In the genomic region with DNA sequence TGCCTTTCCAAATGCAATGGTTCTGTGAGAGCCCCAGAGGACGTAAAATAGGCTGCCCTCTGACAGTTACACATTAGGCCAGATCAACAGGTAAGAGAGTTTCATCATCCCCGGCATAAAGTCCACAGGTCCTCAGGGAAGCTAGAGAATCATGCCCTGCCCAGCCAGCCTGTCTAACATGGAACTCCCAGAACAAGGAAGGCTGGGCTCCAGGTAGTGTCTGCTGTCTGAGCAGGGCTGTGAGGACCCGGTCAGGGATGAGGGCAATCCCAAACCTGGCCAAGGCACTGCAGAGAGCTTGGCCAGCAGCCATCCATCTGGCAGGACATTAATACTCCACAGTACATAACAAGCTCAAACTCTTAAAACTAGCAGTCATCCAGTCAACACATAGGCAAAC, we compare ENCODE assay signal across 20 mouse cellular contexts. TPM values are rescaled to one million over a fixed set of nuclear protein-coding genes. Genes with fewer than 3 reads are reported as not detected.
A peak's percentile ranks its signal among the peaks of the same experiment; 100 is the strongest.
DNase-seq lines count a peak whose midpoint lies in the region; ATAC-seq and TF ChIP-seq lines count a peak whose summit lies in the region.
"Had no signal": no experiment of that assay in that cellular context is flagged by ENCODE, and none has a peak within 500 bp of the region (broad histone marks: within the 10 kb centered on the region; RNA-seq: fewer than 3 reads in every experiment).

No protein-coding gene starts in this region.

- TF ChIP-seq POLR2A in liver, adult 2 months (IDR thresholded peaks at IDR 0.05; ENCODE audit: extremely low read depth, insufficient read depth, low read length): no peak

- no peak overlapping the region for H3K4me2 ChIP-seq in heart, embryonic 13.5 days
- no peak overlapping the region for H3K4me2 ChIP-seq in intestine, embryonic 16.5 days (ENCODE audit: low read depth, low read length)
- no peak overlapping the region for H3K4me2 ChIP-seq in liver, postnatal 0 days (ENCODE audit: low read depth, low read length)
- H3K4me2 ChIP-seq: limb, embryonic 12.5 days; neural tube, embryonic 15.5 days had no signal

- no peak for TF ChIP-seq CTCF in liver, adult 2 months (IDR thresholded peaks at IDR 0.05; ENCODE audit: low read depth, low read length)
- no peak for TF ChIP-seq CTCF in liver, postnatal 0 days (IDR thresholded peaks at IDR 0.05; ENCODE audit: low read depth)

- H3K9me3 ChIP-seq in heart, embryonic 13.5 days: no peaks in the 10 kb centered on the region
- H3K9me3 ChIP-seq in intestine, embryonic 16.5 days (ENCODE audit: control insufficient read depth, low read length): no peaks in the 10 kb centered on the region
- H3K9me3 ChIP-seq in liver, postnatal 0 days (ENCODE audit: low read length): no peaks in the 10 kb centered on the region
- H3K9me3 ChIP-seq: limb, embryonic 12.5 days; neural tube, embryonic 15.5 days had no signal

- peak overlapping the region; percentile 30; the same call in 1 of the 2 replicates for H3K9ac ChIP-seq in heart, embryonic 13.5 days
- no peak overlapping the region for H3K9ac ChIP-seq in liver, adult 2 months (ENCODE audit: low read depth, low read length)
- no peak overlapping the region for H3K9ac ChIP-seq in intestine, embryonic 16.5 days (ENCODE audit: low read depth, low read length)
- no peak overlapping the region for H3K9ac ChIP-seq in liver, postnatal 0 days (replicated peaks)
- H3K9ac ChIP-seq: forebrain, postnatal 0 days; limb, embryonic 12.5 days; neural tube, embryonic 15.5 days had no signal

- 74% methylated on average over 3 of the region's 3 CpGs for WGBS in heart, embryonic 13.5 days
- 21% methylated on average over 3 of the region's 3 CpGs for WGBS in liver, adult 2 months
- 53% methylated on average over 3 of the region's 3 CpGs for WGBS in intestine, embryonic 16.5 days
- 56% methylated on average over 3 of the region's 3 CpGs for WGBS in liver, postnatal 0 days (ENCODE audit: insufficient replicate concordance)

- DNase-seq in heart, adult 9 months (ENCODE audit: low spot score in 2 of 2): no peak
- peak; percentile 99 for DNase-seq in liver, adult 2 months (ENCODE audit: extremely low read depth, low read depth, low spot score)
- no peak for DNase-seq in liver
- no peak for DNase-seq in liver, postnatal 0 days
- no peak for DNase-seq in layer of hippocampus, postnatal 36 days
- DNase-seq: embryo, embryonic 11 days; forebrain, postnatal 0 days; gastrocnemius, postnatal 25 days; lung, postnatal 10 days; thymus, postnatal 36 days had no signal

- TF ChIP-seq EP300 in liver, postnatal 0 days (IDR thresholded peaks at IDR 0.05; ENCODE audit: low read depth): no peak

- peaks cover 29% of the 10 kb centered on the region for H3K79me2 ChIP-seq in liver, adult 2 months (ENCODE audit: control insufficient read depth, insufficient read depth, low read length)

- H3K36me3 ChIP-seq in heart, embryonic 13.5 days: peaks cover 52% of the 10 kb centered on the region
- no peaks in the 10 kb centered on the region for H3K36me3 ChIP-seq in liver, adult 2 months (ENCODE audit: control insufficient read depth, insufficient read depth, low read length)
- H3K36me3 ChIP-seq in intestine, embryonic 16.5 days (ENCODE audit: control insufficient read depth, insufficient read depth, low read length): no peaks in the 10 kb centered on the region
- no peaks in the 10 kb centered on the region for H3K36me3 ChIP-seq in liver, postnatal 0 days (replicated peaks; ENCODE audit: insufficient read depth, low read length)

- no peaks in the 10 kb centered on the region for H3K27me3 ChIP-seq in heart, embryonic 13.5 days (replicated peaks)
- no peaks in the 10 kb centered on the region for H3K27me3 ChIP-seq in liver, adult 2 months (ENCODE audit: control insufficient read depth, insufficient read depth, low read length)
- H3K27me3 ChIP-seq in intestine, embryonic 16.5 days (replicated peaks; ENCODE audit: control insufficient read depth, insufficient read depth, low read length): no peaks in the 10 kb centered on the region
- no peaks in the 10 kb centered on the region for H3K27me3 ChIP-seq in liver, postnatal 0 days (ENCODE audit: insufficient read depth, low read length)
- H3K27me3 ChIP-seq: limb, embryonic 12.5 days; neural tube, embryonic 15.5 days had no signal

- H3K27ac ChIP-seq in heart, embryonic 13.5 days (replicated peaks): no peak overlapping the region
- peak overlapping the region; percentile 61 for H3K27ac ChIP-seq in liver, adult 2 months (replicated peaks; ENCODE audit: insufficient read depth, low read depth, low read length)
- H3K27ac ChIP-seq in intestine, embryonic 16.5 days (ENCODE audit: low read length): peak overlapping the region; percentile 64
- H3K27ac ChIP-seq in liver, postnatal 0 days (ENCODE audit: low read depth): peak overlapping the region; percentile 62
- H3K27ac ChIP-seq: limb, embryonic 12.5 days; neural tube, embryonic 15.5 days; stomach, postnatal 0 days had no signal

- no peak overlapping the region for H3K4me3 ChIP-seq in heart, embryonic 13.5 days
- H3K4me3 ChIP-seq in liver, adult 2 months (ENCODE audit: insufficient read depth, low read depth, low read length): no peak overlapping the region
- no peak overlapping the region for H3K4me3 ChIP-seq in intestine, embryonic 16.5 days (ENCODE audit: low read length)
- H3K4me3 ChIP-seq in liver, postnatal 0 days (ENCODE audit: low read depth, low read length): no peak overlapping the region
- H3K4me3 ChIP-seq: erythroblast, embryonic 14.5 days; limb, embryonic 12.5 days; neural tube, embryonic 15.5 days had no signal

- no peak for ATAC-seq in heart, embryonic 13.5 days (ENCODE audit: extremely low read depth, insufficient number of reproducible peaks, low FRiP score, low TSS enrichment)
- ATAC-seq in intestine, embryonic 16.5 days: peak; percentile 64
- ATAC-seq in liver, postnatal 0 days: peak; percentile 88
- ATAC-seq: activated CD4-positive, CD25-positive, alpha-beta regulatory T cell, adult 4 months; forebrain, postnatal 0 days had no signal

- H3K4me1 ChIP-seq in heart, embryonic 13.5 days: peaks cover 58% of the 10 kb centered on the region
- H3K4me1 ChIP-seq in liver, adult 2 months (ENCODE audit: control insufficient read depth, insufficient read depth, low read length): peaks cover 58% of the 10 kb centered on the region
- H3K4me1 ChIP-seq in intestine, embryonic 16.5 days (ENCODE audit: control insufficient read depth, insufficient read depth, low read length): peaks cover 30% of the 10 kb centered on the region
- H3K4me1 ChIP-seq in liver, postnatal 0 days (ENCODE audit: insufficient read depth): peaks cover 28% of the 10 kb centered on the region

RNA-seq across cellular contexts. Expression of gene Ndufb7, which starts 18.9 kb away (rescaled TPM):
- 524 and 602 TPM in 2 replicates for polyA plus RNA-seq in heart, embryonic 13.5 days (2015; fragmentation: Nextera tagmentation; extraction: Ambion mirVana)
- 190 and 193 TPM in 2 replicates for total RNA-seq in liver, adult 2 months (2014; rRNA removed)
- polyA plus RNA-seq in liver, adult 2 months (2012; rRNA removed): 297 and 359 TPM in 2 replicates
- 418 and 429 TPM in 2 replicates for polyA plus RNA-seq in intestine, embryonic 16.5 days (2015; fragmentation: Nextera tagmentation; extraction: Ambion mirVana)
- 298 and 304 TPM in 2 replicates for polyA plus RNA-seq in liver, postnatal 0 days (2015; fragmentation: Nextera tagmentation; extraction: Ambion mirVana)
- total RNA-seq in layer of hippocampus, postnatal 36 days (2021): 100 to 1,000 TPM; 147 to 150 TPM

RNA-seq across cellular contexts. Expression of gene Tecr, which starts 22.4 kb away (rescaled TPM):
- 438 and 474 TPM in 2 replicates for polyA plus RNA-seq in heart, embryonic 13.5 days (2015; fragmentation: Nextera tagmentation; extraction: Ambion mirVana)
- total RNA-seq in liver, adult 2 months (2014; rRNA removed): 108 and 130 TPM in 2 replicates
- 647 and 677 TPM in 2 replicates for polyA plus RNA-seq in liver, adult 2 months (2012; rRNA removed)
- polyA plus RNA-seq in intestine, embryonic 16.5 days (2015; fragmentation: Nextera tagmentation; extraction: Ambion mirVana): 660 and 691 TPM in 2 replicates
- polyA plus RNA-seq in liver, postnatal 0 days (2015; fragmentation: Nextera tagmentation; extraction: Ambion mirVana): 252 and 258 TPM in 2 replicates
- total RNA-seq in layer of hippocampus, postnatal 36 days (2021): 100 to 1,000 TPM; 511 to 514 TPM

RNA-seq across cellular contexts. Expression of gene Dnajb1, which starts 22.7 kb away (rescaled TPM):
- polyA plus RNA-seq in heart, embryonic 13.5 days (2015; fragmentation: Nextera tagmentation; extraction: Ambion mirVana): 41.4 and 47.4 TPM in 2 replicates
- 8.3 and 12.4 TPM in 2 replicates for total RNA-seq in liver, adult 2 months (2014; rRNA removed)
- 17.0 and 18.2 TPM in 2 replicates for polyA plus RNA-seq in liver, adult 2 months (2012; rRNA removed)
- polyA plus RNA-seq in intestine, embryonic 16.5 days (2015; fragmentation: Nextera tagmentation; extraction: Ambion mirVana): 46.7 and 52.0 TPM in 2 replicates
- 29.4 and 31.6 TPM in 2 replicates for polyA plus RNA-seq in liver, postnatal 0 days (2015; fragmentation: Nextera tagmentation; extraction: Ambion mirVana)
- total RNA-seq in layer of hippocampus, postnatal 36 days (2021): 10 to 100 TPM; 46.3 to 51.8 TPM

RNA-seq across cellular contexts. Expression of gene Olfr370, which starts 49.8 kb away (rescaled TPM):
- not detected in 2 replicates for polyA plus RNA-seq in heart, embryonic 13.5 days (2015; fragmentation: Nextera tagmentation; extraction: Ambion mirVana)
- total RNA-seq in liver, adult 2 months (2014; rRNA removed): not detected in 2 replicates
- polyA plus RNA-seq in liver, adult 2 months (2012; rRNA removed): not detected in 2 replicates
- polyA plus RNA-seq in intestine, embryonic 16.5 days (2015; fragmentation: Nextera tagmentation; extraction: Ambion mirVana): not detected in 2 replicates
- not detected in 2 replicates for polyA plus RNA-seq in liver, postnatal 0 days (2015; fragmentation: Nextera tagmentation; extraction: Ambion mirVana)
- total RNA-seq in layer of hippocampus, postnatal 36 days (2021): not detected
- total RNA-seq: forebrain, postnatal 0 days; gastrocnemius, postnatal 25 days; hematopoietic stem cell, adult 5-6 weeks had no signal
- polyA plus RNA-seq: activated CD4-positive, CD25-positive, alpha-beta regulatory T cell, adult 4 months; erythroblast, embryonic 14.5 days; forebrain, postnatal 0 days; intestine, embryonic 14.5 days; limb, embryonic 12.5 days; neural tube, embryonic 15.5 days; spleen, adult 2 months; stomach, postnatal 0 days had no signal
